Mouse (Mus musculus) intestine, embryonic 16.5 days (tissue): ENCODE results near the gene Ctnna3. TPM values are rescaled to one million over a fixed set of nuclear protein-coding genes. Genes with fewer than 3 reads are reported as not detected.
"Not testable (repeated sequence)": the region's sequence is repeated elsewhere in the genome, so short reads cannot be mapped to it uniquely, and the experiment has no call there.

Experiments used
- ATAC-seq: fragments of 200-750 bp; cut with Nextera tagmentation; 2 replicates; pipeline ENCODE4 v1.8.0; 2017; ENCODE audit warnings: moderate TSS enrichment, moderate library complexity
- H3K27ac ChIP-seq: fragments of 300-500 bp; sonication (generic); 2 replicates; pipeline ENCODE4 v1.5.1; 2014; ENCODE audit warnings: mild to moderate bottlenecking, low read length
- H3K27me3 ChIP-seq: fragments of 300-500 bp; sonication (generic); replicated peaks from 2 replicates; pipeline ENCODE4 v1.6.1; 2014; ENCODE audit warnings: low read length, control low read depth, mixed read lengths; ENCODE audit not compliant: control insufficient read depth, insufficient read depth
- H3K36me3 ChIP-seq: fragments of 300-500 bp; sonication (generic); 2 replicates; pipeline ENCODE4 v1.6.1; 2014; ENCODE audit warnings: low read length, control low read depth; ENCODE audit not compliant: control insufficient read depth, insufficient read depth
- H3K4me1 ChIP-seq: fragments of 300-500 bp; sonication (generic); 2 replicates; pipeline ENCODE4 v1.6.1; 2014; ENCODE audit warnings: low read length, control low read depth, mixed read lengths; ENCODE audit not compliant: control insufficient read depth, insufficient read depth
- H3K4me2 ChIP-seq: fragments of 300-500 bp; sonication (generic); 2 replicates; pipeline ENCODE4 v1.6.1; 2014; ENCODE audit warnings: low read depth, low read length, control low read depth
- H3K4me3 ChIP-seq: fragments of 300-500 bp; sonication (generic); 2 replicates; pipeline ENCODE4 v1.5.1; 2014; ENCODE audit warnings: mild to moderate bottlenecking, low read length
- H3K9ac ChIP-seq: fragments of 300-500 bp; sonication (generic); 2 replicates; pipeline ENCODE4 v1.6.1; 2014; ENCODE audit warnings: low read depth, low read length
- H3K9me3 ChIP-seq: fragments of 300-500 bp; sonication (generic); 2 replicates; pipeline ENCODE4 v1.6.1; 2016; ENCODE audit warnings: low read length, control low read depth; ENCODE audit not compliant: control insufficient read depth
- WGBS: fragments of 180-500 bp; shearing (Covaris S2); extraction: QIAGEN DNeasy Blood & Tissue Kit; methylation state at CpG from one replicate; pipeline ENCODE4 v1.1.7; 2014; 5-methylcytosine and 5-hydroxymethylcytosine counted together
- polyA plus RNA-seq: library from polyadenylated mRNA; unstranded; fragments of >200 nt; fragmentation: Nextera tagmentation; extraction: Ambion mirVana; gene quantifications from 2 replicates; pipeline ENCODE4 v1.2.1, GENCODE M21; 2015

Ctnna3 gene
- polyA plus RNA-seq, 1 experiment from 2014 or later: 0.89 TPM

- Histone ChIP-seq H3K4me2 (no peak overlapping the region), H3K4me1 (no peaks in the 10 kb centered on the region), H3K4me3 (no peak overlapping the region), H3K27me3 (no peaks in the 10 kb centered on the region), H3K36me3 (no peaks in the 10 kb centered on the region), H3K9ac (no peak overlapping the region), H3K27ac (no peak overlapping the region), H3K9me3 (no peaks in the 10 kb centered on the region)
- ATAC-seq: no peak
- 78% methylated on average over 5 of the region's 5 CpGs for WGBS
These were observed 27.0 kb upstream of the Ctnna3 start for GRCm38 (mm10) chr10:63402731-63403504.

- Histone ChIP-seq H3K9me3 (no peaks in the 10 kb centered on the region), H3K36me3 (no peaks in the 10 kb centered on the region), H3K4me2 (no peak overlapping the region), H3K4me1 (no peaks in the 10 kb centered on the region), H3K27ac (no peak overlapping the region), H3K4me3 (no peak overlapping the region), H3K27me3 (no peaks in the 10 kb centered on the region), H3K9ac (no peak overlapping the region)
- WGBS: 70% methylated on average over 2 of the region's 2 CpGs
- no peak for ATAC-seq
These were observed 26.3 kb upstream of the Ctnna3 start for GRCm38 (mm10) chr10:63403636-63404035.

GRCm38 (mm10) chr10:63410162-63410956 is 19.5 kb upstream of the Ctnna3 start:
- WGBS: 62% methylated on average over 16 of the region's 16 CpGs

GRCm38 (mm10) chr10:63411674-63412073 is 18.2 kb upstream of the Ctnna3 start:
- not testable (repeated sequence) for ATAC-seq, H3K27me3 ChIP-seq, H3K9me3 ChIP-seq, H3K36me3 ChIP-seq, H3K27ac ChIP-seq, H3K9ac ChIP-seq, H3K4me2 ChIP-seq, H3K4me3 ChIP-seq, H3K4me1 ChIP-seq
- 95% methylated on average over 6 of the region's 7 CpGs for WGBS

More at GRCm38 (mm10) chr10:63410162-63410956, 19.5 kb upstream of the Ctnna3 start:
- no peaks in the 10 kb centered on the region for H3K27me3 ChIP-seq
- H3K9ac ChIP-seq: no peak overlapping the region
- no peak for ATAC-seq
- no peaks in the 10 kb centered on the region for H3K4me1 ChIP-seq
- no peaks in the 10 kb centered on the region for H3K9me3 ChIP-seq
- no peaks in the 10 kb centered on the region for H3K36me3 ChIP-seq
- no peak overlapping the region for H3K4me2 ChIP-seq
- H3K27ac ChIP-seq: no peak overlapping the region
- no peak overlapping the region for H3K4me3 ChIP-seq

- no peak overlapping the region for H3K9ac ChIP-seq
- no peak overlapping the region for H3K4me3 ChIP-seq
- no peaks in the 10 kb centered on the region for H3K27me3 ChIP-seq
- WGBS: 85% methylated on average over 17 of the region's 17 CpGs
- no peak overlapping the region for H3K4me2 ChIP-seq
- no peak for ATAC-seq
- H3K27ac ChIP-seq: no peak overlapping the region
- no peaks in the 10 kb centered on the region for H3K36me3 ChIP-seq
- no peaks in the 10 kb centered on the region for H3K4me1 ChIP-seq
- H3K9me3 ChIP-seq: no peaks in the 10 kb centered on the region
These were observed 17.1 kb upstream of the Ctnna3 start for GRCm38 (mm10) chr10:63412756-63413155.

GRCm38 (mm10) chr10:63415287-63415686 is 14.6 kb upstream of the Ctnna3 start:
- no peak overlapping the region for H3K4me3 ChIP-seq
- no peak overlapping the region for H3K4me2 ChIP-seq
- WGBS: 49% methylated on average over 7 of the region's 7 CpGs
- H3K27ac ChIP-seq: no peak overlapping the region
- no peaks in the 10 kb centered on the region for H3K4me1 ChIP-seq
- H3K9ac ChIP-seq: no peak overlapping the region
- no peaks in the 10 kb centered on the region for H3K9me3 ChIP-seq
- ATAC-seq: no peak
- H3K36me3 ChIP-seq: no peaks in the 10 kb centered on the region
- no peaks in the 10 kb centered on the region for H3K27me3 ChIP-seq

- Histone ChIP-seq H3K9ac (no peak overlapping the region), H3K27ac (no peak overlapping the region), H3K4me3 (no peak overlapping the region), H3K9me3 (no peaks in the 10 kb centered on the region), H3K4me1 (no peaks in the 10 kb centered on the region), H3K4me2 (no peak overlapping the region), H3K36me3 (no peaks in the 10 kb centered on the region), H3K27me3 (no peaks in the 10 kb centered on the region)
- 49% methylated on average over 7 of the region's 7 CpGs for WGBS
- no peak for ATAC-seq
These were observed 14.0 kb upstream of the Ctnna3 start for GRCm38 (mm10) chr10:63415850-63416249.

- no peak overlapping the region for H3K9ac ChIP-seq
- H3K9me3 ChIP-seq: no peaks in the 10 kb centered on the region
- H3K27me3 ChIP-seq: no peaks in the 10 kb centered on the region
- H3K36me3 ChIP-seq: no peaks in the 10 kb centered on the region
- ATAC-seq: no peak
- H3K4me2 ChIP-seq: no peak overlapping the region
- 48% methylated on average over 5 of the region's 5 CpGs for WGBS
- no peak overlapping the region for H3K4me3 ChIP-seq
- H3K4me1 ChIP-seq: no peaks in the 10 kb centered on the region
- no peak overlapping the region for H3K27ac ChIP-seq
These were observed 12.8 kb upstream of the Ctnna3 start for GRCm38 (mm10) chr10:63417061-63417460.

- H3K27ac ChIP-seq: no peak within 1 kb of the TSS
- no peak within 1 kb of the TSS for H3K4me2 ChIP-seq
- no peak for ATAC-seq
- whole genome bisulfite sequencing: 84% methylated on average over 18 of the region's 18 CpGs
- H3K9ac ChIP-seq: no peak within 1 kb of the TSS
- no peaks in the 10 kb centered on the region for H3K36me3 ChIP-seq
- H3K4me1 ChIP-seq: no peaks in the 10 kb centered on the region
- H3K9me3 ChIP-seq: no peaks in the 10 kb centered on the region
- H3K27me3 ChIP-seq: no peaks in the 10 kb centered on the region
- no peak within 1 kb of the TSS for H3K4me3 ChIP-seq
These were observed 7.9 kb upstream of the Ctnna3 start, which contains the start of gene Gm7075 for GRCm38 (mm10) chr10:63421739-63422735. Gene Gm7075 (minus strand): TSS chr10:63421789.
